Mouse (Mus musculus) lung, adult 2 months (tissue): Measurements from ENCODE around the gene Cbr2.
"Not testable (repeated sequence)": the region's sequence is repeated elsewhere in the genome, so short reads cannot be mapped to it uniquely, and the experiment has no call there.

ENCODE experiments used
- CTCF ChIP-seq: fragments of 200-500 bp; IDR thresholded peaks from 2 replicates; pipeline ENCODE4 v1.5.1; 2011; ENCODE audit warnings: mild to moderate bottlenecking, low read length, control low read depth; ENCODE audit not compliant: insufficient read depth
- POLR2A ChIP-seq: fragments of 200-500 bp; IDR thresholded peaks from 2 replicates; pipeline ENCODE4 v1.6.1; 2011; ENCODE audit warnings: low read depth, mild to moderate bottlenecking, control low read depth, low read length, borderline replicate concordance; ENCODE audit errors: extremely low read depth

DNA sequence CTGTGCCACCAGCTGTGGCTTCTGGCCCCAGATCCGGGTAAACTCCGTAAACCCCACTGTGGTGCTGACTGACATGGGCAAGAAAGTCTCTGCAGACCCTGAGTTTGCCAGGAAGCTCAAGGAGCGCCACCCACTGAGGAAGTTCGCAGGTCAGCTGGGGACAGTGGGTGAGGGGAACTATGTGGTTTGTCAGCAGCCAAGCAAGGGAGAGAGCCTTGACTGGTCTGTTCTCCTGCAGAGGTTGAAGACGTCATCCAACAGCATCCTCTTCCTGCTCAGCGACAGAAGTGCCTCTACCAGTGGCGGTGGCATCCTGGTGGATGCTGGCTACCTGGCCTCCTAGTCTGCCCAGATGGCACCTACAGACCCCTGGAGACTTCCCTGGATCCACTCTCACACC, 35.1 kb upstream of the Cbr2 start:
- not testable (repeated sequence) for TF ChIP-seq CTCF, POLR2A
